Mouse (Mus musculus) Muller cell, postnatal 12 days (primary cell): Measurements from ENCODE around the gene Itgav.

Experiments
- DNase-seq: peaks from one replicate; pipeline ENCODE4 v3.0.0-alpha.2; 2015; ENCODE audit errors: inconsistent ontology term

Itgav gene

DNA sequence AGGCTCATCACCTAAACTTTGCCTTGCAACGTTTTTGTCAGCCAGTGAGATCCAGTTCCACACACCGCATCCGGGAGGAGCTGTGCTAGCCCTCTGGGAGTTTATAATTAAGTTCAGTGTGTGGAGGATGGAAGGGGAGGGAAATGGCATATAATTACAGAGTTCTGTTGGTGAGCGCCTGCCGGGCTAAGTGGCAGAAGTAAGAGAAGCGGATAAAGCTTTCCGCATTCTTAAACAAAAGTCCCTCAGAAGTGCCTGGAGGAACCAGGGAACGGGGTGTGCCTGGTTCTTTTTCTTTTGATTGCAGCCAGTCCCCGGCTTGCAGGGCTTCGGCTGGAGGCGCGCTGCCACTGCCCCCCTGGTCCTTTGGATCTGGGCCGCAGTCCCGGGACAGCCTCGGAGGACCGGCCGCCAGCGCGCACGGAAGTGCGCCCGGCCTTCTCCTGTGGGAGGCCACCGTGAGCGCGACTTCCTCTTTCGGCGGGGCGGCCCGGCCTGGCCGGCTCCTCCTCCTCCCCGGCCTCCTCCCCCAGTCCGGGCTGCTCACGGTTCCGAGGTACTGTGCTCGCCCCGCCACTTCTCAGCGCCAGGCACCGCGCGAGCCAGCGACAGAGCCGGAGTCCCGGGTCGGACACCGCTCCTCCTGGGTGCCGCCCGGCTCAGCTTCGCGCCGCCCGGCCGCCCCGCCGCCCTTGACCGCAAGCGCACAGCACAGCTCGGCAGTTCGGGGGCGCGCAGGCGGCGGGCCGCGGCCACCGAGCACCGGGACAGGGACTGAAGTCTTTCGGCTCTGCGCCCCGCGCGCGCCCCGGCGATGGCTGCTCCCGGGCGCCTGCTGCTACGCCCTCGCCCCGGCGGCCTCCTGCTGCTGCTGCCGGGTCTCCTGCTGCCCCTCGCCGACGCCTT lies at the start of gene Itgav:
Gene Itgav, plus strand, starts transcription at position 477 of the 906 bp plus-strand sequence.
- DNase-seq = peak; percentile 95

DNA sequence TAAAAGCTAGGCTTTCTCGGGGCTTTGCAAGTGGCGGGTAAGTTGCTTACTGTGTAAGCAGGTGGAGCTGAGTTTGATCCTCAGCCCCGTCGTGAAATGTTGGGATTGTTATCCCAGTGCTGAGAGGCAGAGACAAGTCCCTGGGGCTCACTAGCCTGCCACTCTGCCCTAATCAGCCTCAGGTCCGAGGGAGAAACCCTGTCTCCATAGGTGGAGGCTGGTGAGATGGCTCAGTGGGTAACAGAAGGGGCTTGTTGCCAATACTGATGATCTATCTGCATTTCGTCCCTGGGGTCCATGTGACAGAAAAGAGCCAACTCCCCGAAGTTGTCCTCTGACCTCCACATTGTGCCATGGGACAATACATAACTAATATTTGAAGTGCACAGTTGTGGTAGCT lies 49.8 kb upstream of the Itgav start:
- no peak for DNase-seq

DNA sequence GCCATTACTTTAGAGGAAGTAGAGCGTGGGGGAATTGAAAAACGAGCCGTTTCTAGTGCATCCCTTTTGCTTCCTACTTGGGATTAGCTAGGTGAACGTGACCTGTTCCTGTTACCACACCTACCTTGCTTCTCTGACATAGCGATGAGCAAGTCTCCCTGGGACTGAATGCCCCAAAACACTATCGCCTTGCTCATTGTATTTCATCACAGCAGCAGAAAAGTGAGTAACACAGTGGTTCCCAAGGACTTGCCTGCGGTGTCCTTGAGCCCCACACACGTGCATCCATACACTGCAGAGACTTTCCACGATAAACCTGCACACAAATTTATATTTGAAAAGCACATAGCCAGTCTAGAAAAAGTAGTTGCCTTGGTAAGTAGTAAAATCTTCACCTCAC lies 49.3 kb upstream of the Itgav start:
- no peak for DNase-seq

DNA sequence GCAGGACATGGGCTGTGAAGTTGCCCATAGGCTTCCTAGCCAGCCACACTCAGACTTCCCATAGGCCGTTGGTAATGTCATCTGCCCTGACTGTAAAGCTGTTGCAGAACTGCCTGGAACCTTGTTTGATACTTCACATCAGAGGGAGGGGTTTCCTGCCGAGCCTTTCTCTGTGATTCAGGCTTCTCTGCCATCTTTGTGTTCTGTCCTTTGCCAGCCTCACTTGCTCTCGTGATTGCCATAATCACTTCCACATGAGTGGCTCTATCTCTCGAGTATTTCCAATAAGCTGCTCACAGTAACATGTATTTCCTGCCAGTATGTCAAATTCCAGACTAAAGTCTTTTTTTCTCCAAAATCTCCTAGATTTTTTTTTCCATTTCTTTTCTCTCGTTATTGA lies 48.5 kb upstream of the Itgav start:
- DNase-seq = no peak

DNA sequence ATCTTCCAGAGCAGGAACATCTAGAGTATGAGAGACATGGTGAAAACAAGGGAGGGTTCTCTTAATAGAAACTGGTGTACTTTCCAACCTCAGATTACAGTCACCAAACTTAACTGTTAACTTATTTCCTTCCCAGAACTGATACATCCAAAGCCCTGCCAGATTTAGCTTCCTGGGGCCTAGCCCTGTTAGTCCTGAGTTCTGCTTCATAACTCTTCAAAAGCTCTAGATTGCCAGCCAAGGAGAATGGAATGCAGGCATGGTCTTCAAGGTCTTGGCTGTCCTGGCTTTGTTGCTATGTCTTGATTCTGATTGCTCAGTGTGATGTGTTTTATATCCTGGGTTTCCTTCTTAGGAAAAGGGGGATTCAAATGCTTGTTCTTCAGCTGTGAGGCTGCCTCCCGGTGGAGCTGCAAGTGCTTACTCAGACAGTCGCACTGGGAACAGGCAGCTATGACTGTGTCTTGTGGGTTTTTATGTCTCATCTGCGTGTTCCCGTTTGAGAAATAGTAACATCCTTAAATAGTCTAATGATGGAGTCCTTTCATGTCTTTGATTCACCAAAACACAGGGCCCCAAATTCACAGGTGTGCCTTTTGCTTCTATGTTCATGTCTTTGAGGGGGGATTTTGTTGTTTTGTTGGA lies 47.8 kb upstream of the Itgav start:
- peak; percentile 74 for DNase-seq

DNA sequence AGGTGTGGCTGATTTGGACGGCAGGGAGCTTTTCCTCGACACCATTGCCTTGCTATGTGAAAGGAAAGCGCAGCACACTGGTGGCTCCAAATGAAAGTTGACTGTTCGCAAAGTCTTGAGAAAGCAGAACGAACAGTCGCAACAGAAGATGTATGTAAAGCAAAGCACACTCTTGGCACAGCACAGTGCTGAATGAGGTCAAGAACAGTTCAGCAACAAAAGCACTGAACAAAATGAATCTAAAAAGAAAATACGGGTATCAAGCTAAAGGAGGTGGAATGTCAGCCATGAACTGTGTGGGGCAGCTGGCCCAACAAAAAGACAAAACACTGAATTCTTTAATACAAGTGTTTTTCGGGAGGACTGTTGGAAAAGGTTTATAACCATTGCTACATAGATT lies 42.9 kb upstream of the Itgav start:
- no peak for DNase-seq

- DNase-seq = no peak
These were observed 42.4 kb upstream of the Itgav start for GRCm38 (mm10) chr2:83681785-83682184.

GRCm38 (mm10) chr2:83682282-83682681 lies 41.9 kb upstream of the Itgav start:
- peak; percentile 70 for DNase-seq

GRCm38 (mm10) chr2:83683731-83684519 lies 40.3 kb upstream of the Itgav start:
- DNase-seq = no peak

DNA sequence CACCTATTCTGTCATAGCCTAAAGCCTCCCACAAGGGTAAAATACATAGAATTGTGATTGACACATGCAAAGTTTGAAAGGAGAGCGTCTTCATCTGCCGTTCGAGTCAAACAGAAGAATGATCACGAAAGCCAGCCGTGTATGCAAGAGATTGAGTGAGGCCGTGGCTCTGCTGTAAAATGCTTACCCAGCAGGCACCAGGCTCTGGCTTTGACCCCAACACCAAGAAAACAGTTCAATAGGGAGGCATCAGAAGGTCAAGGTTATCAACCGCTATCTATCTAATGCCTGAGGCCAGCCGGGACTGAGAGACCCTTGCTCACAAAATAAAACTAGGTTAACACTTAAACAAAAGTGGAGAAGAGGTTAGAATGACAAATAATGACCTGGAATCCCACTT lies 39.5 kb upstream of the Itgav start:
- DNase-seq = no peak

- DNase-seq = peak; percentile 66
These were observed 33.8 kb upstream of the Itgav start for GRCm38 (mm10) chr2:83690372-83690771.

DNA sequence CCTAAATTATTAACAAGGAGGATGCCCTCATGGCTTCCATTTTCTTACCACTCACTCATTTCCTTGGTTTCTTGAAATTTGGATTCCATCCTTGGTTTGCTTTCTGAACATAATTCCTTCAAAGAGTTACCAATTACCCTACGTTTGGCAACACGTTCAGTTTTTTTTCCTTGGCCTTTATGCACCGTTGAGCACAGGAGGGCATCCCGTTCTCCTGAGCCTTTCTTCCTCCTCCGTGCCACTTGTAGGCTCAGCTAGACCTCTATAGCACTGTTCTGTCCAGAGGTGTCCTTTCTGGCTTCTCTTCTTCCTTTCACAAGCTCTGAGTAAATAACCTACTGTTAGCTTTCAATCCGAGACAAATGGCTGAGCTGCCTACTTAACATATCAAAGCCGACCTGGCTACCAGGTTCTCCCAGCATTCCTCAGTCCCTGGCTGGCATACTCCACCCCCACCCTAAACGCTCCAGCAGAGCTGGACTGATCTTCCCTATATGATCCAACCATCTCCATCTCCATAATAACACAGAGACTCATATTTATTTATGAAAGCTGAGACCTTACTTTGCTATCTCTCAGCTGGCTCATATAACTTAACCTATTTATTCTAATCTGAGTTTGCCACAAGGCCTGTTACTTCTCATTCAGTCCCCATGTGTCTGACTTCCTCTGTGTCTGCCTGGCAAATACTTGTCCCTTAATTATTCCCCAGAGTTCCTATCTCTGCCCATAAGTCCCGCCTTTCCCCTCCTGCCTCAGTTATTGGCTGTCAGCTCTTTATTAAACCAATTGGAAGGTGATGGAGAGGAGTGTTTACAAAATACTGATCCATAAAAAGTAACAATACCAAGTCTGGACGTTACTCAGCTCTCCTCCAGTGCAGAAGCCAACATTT lies 31.3 kb upstream of the Itgav start:
- DNase-seq = no peak

DNA sequence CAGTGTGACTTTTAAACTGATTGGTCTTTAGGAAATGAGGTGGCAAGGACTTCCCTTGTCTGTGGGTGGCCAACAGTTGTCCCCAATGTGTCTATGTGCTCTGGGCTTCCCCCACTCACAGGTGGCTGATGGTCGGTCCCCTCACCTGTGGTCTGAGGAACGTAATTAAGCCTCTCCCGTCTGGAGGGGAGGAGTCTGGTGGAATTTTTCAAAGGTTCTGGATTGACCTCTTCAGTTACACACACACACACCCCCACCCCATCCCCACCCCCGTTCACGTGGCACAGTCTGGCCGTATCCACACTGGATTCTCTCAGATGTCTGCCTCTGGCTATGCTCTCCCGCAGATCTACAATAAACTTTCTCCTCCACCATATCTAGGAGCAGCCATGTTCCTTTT lies 30.1 kb upstream of the Itgav start:
- no peak for DNase-seq

GRCm38 (mm10) chr2:83695345-83696247 lies 28.6 kb upstream of the Itgav start:
- DNase-seq = no peak

GRCm38 (mm10) chr2:83698484-83698883 lies 25.7 kb upstream of the Itgav start:
- DNase-seq = no peak

- DNase-seq = no peak
These were observed 24.9 kb upstream of the Itgav start for GRCm38 (mm10) chr2:83699324-83699723.

DNA sequence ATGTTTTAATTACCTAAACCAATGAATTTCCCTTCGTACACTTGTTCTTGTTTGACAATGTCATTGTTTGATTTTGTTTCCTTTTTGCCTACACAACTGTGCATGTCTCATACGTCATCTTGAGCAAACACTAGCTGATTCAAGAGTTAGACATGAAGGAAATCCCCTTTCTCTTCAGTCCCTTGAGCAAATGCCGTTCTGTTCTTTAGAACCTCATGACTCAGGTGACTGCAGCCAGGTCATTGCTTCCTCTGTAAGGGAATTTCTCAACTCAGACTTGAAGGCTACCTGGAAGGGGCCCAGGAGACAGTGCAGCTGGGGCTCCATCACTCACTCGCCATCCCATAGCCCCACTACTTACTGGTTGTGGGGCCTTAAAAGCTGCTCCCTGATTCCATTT lies 23.5 kb upstream of the Itgav start:
- DNase-seq = no peak

DNA sequence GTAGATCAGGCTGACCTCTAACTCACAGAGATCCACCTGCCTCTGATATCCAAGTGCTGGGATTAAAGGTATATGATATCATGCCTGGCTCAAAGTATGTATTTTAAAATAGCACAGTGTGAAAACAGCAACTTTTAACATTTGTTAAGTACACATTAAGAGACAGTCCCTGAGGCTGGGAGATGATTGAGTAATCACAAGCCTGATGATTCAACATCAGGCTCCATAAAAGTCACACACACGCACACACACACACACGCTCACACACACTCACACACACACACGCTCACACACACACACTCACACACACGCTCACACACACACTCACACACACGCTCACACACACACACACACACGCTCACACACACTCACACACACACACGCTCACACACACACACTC lies 21.8 kb upstream of the Itgav start:
- DNase-seq = no peak

- DNase-seq = no peak
These were observed 18.5 kb upstream of the Itgav start for GRCm38 (mm10) chr2:83705580-83706158.
